Mouse (Mus musculus): Measurements from ENCODE around the gene Gm26965. TPM values are rescaled to one million over a fixed set of nuclear protein-coding genes. Genes with fewer than 3 reads are reported as not detected.
A peak's percentile ranks its signal among the peaks of the same experiment; 100 is the strongest.

Gm26965 gene
- polyA plus RNA-seq (2012): not detected in 2 replicates

DNA sequence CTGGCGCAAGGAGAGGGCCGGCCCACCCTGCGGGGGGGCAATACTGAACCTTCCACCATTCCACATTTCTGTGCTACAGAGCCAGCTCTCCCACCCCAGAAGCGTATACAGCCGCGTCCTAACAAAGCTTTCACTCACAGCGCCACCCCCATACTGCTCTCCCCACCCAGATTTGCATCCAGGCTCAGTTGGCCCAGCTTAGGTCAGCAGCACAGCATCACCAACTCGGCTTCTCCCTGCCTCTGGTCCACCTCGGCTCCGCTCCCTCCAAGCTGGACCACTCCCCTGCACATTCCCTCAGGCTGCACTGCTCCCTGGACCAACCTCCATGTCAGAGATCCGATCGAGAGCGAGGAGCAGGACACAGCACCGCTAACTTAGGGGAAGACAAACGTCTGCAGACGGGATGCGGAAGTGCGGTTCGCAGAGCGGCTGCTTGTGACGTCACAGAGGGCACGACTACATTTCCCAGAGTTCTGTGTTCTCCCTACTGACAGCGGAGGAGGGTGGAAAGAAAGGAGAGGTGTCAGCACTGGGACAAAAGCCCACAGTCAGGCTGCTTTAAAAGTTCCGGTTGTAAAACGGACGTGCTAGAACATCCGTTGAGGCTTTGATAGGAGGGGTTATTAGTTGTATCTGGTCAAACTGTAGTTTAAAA is at the start of gene Gm26965, which contains the start of gene Zfp87:
Gene Gm26965 (minus strand): TSS at position 399 of the 658 bp plus-strand sequence.
Gene Zfp87 (minus strand): TSS at position 425 of the 658 bp plus-strand sequence.
- Histone ChIP-seq H3K4me1 (ENCODE audit: control insufficient read depth) (peaks cover 26% of the 10 kb centered on the region), H3K27me3 (ENCODE audit: control insufficient read depth) (no peaks in the 10 kb centered on the region), H3K36me3 (ENCODE audit: control insufficient read depth) (peaks cover 3% of the 10 kb centered on the region), H3K9me3 (ENCODE audit: control insufficient read depth, low read length) (no peaks in the 10 kb centered on the region), H3K4me3 (replicated peaks) (peak within 1 kb of the TSS; percentile 98)
- TF ChIP-seq GATA1 (IDR thresholded peaks at IDR 0.05; ENCODE audit: low read length) (no peak), TAL1 (IDR thresholded peaks at IDR 0.05; ENCODE audit: low read length) (no peak)

GRCm38 (mm10) chr13:67572591-67573189 is 46.7 kb upstream of the Gm26965 start:
- TF ChIP-seq GATA1 (IDR thresholded peaks at IDR 0.05; ENCODE audit: low read length) (no peak), TAL1 (IDR thresholded peaks at IDR 0.05; ENCODE audit: low read length) (no peak)
- H3K4me3 ChIP-seq (replicated peaks): no peak overlapping the region

DNA sequence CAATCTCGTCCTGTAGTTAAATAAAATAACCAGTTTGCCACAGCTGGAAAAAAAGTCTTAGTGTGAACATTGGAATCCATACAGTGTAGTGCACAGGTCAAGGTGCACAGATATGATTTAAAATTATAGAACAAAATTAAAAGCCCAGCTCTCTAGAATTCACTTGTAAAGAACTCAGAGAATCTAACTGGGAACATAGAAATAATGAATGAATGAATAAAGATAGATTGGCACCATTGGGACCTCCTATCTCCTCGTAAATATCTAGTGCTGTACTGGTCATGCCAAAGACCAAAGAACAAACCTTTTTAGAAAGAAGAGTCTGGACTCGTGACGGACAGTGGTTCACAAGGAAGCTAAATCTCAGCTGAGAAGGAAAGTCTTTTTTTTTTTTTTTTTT is 27.8 kb upstream of the Gm26965 start, which contains the start of gene Zfp748:
Gene Zfp748 (minus strand): TSS at position 101 of the 400 bp plus-strand sequence.
- Histone ChIP-seq H3K4me3 (replicated peaks) (peak within 1 kb of the TSS; percentile 94), H3K9me3 (ENCODE audit: control insufficient read depth, low read length) (no peaks in the 10 kb centered on the region), H3K36me3 (ENCODE audit: control insufficient read depth) (no peaks in the 10 kb centered on the region), H3K4me1 (ENCODE audit: control insufficient read depth) (peaks cover 21% of the 10 kb centered on the region), H3K27me3 (ENCODE audit: control insufficient read depth) (no peaks in the 10 kb centered on the region)
- TF ChIP-seq GATA1 (IDR thresholded peaks at IDR 0.05; ENCODE audit: low read length): no peak
- no peak for TF ChIP-seq TAL1 (IDR thresholded peaks at IDR 0.05; ENCODE audit: low read length)

More at GRCm38 (mm10) chr13:67572591-67573189, 46.7 kb upstream of the Gm26965 start:
- Histone ChIP-seq H3K27me3 (ENCODE audit: control insufficient read depth) (no peaks in the 10 kb centered on the region), H3K4me1 (ENCODE audit: control insufficient read depth) (no peaks in the 10 kb centered on the region), H3K36me3 (ENCODE audit: control insufficient read depth) (no peaks in the 10 kb centered on the region), H3K9me3 (ENCODE audit: control insufficient read depth, low read length) (no peaks in the 10 kb centered on the region)

DNA sequence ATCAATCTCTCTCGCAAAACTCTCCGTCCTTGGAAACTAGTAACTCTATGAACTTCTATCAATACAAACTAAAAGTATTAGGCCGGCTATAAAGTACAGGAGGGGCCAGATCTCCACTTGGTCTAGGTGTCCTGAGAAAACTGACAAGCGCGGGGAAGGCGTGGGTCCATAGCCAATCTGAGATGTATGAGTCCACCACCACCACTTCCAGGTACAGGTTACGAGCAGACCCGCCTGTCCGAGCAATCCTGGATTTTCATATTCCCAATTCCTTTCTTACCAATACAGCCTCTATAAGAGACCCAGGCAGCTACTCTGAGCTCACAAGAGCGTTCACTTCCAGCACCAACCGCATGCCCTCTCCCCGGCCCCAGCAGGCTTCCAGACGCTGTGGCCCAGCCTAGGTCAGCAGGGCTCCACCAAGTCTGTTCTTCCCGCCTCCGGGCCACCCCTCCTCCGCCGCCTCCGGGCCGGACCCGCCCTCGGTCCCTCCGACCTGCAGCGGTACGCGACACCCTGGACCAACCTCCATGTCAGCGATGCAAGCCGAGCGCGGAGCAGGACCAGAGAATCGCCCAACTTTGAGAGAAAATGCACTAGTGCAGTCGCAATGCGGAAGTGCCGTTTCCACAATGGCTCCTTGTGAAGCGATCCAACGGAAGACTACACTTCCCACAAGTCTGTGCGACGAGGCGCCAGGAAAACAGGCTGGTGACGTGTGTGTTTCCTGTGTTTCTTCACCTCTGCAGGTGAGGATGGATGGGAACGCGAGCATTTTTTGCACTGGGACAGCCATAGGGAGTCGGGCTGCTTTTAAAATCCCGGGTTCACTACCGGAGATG is 26.8 kb upstream of the Gm26965 start:
- TF ChIP-seq GATA1 (IDR thresholded peaks at IDR 0.05; ENCODE audit: low read length) (no peak), TAL1 (IDR thresholded peaks at IDR 0.05; ENCODE audit: low read length) (no peak)
- Histone ChIP-seq H3K4me1 (ENCODE audit: control insufficient read depth) (peaks cover 21% of the 10 kb centered on the region), H3K36me3 (ENCODE audit: control insufficient read depth) (no peaks in the 10 kb centered on the region), H3K4me3 (replicated peaks) (peak overlapping the region; percentile 94), H3K27me3 (ENCODE audit: control insufficient read depth) (no peaks in the 10 kb centered on the region), H3K9me3 (ENCODE audit: control insufficient read depth, low read length) (no peaks in the 10 kb centered on the region)

- TF ChIP-seq TAL1 (IDR thresholded peaks at IDR 0.05; ENCODE audit: low read length) (no peak), GATA1 (IDR thresholded peaks at IDR 0.05; ENCODE audit: low read length) (no peak)
- Histone ChIP-seq H3K27me3 (ENCODE audit: control insufficient read depth) (no peaks in the 10 kb centered on the region), H3K36me3 (ENCODE audit: control insufficient read depth) (peaks cover 44% of the 10 kb centered on the region), H3K4me1 (ENCODE audit: control insufficient read depth) (no peaks in the 10 kb centered on the region), H3K9me3 (ENCODE audit: control insufficient read depth, low read length) (peaks cover 13% of the 10 kb centered on the region), H3K4me3 (replicated peaks) (no peak overlapping the region)
Measured at GRCm38 (mm10) chr13:67545941-67546340, 20.0 kb upstream of the Gm26965 start.

GRCm38 (mm10) chr13:67527049-67527730 is 1.2 kb upstream of the Gm26965 start:
- TF ChIP-seq GATA1 (IDR thresholded peaks at IDR 0.05; ENCODE audit: low read length): no peak
- no peak for TF ChIP-seq TAL1 (IDR thresholded peaks at IDR 0.05; ENCODE audit: low read length)
- H3K36me3 ChIP-seq (ENCODE audit: control insufficient read depth): peaks cover 2% of the 10 kb centered on the region; the same call in 1 of the 2 replicates
- peaks cover 26% of the 10 kb centered on the region for H3K4me1 ChIP-seq (ENCODE audit: control insufficient read depth)
- H3K9me3 ChIP-seq (ENCODE audit: control insufficient read depth, low read length): no peaks in the 10 kb centered on the region
- H3K27me3 ChIP-seq (ENCODE audit: control insufficient read depth): no peaks in the 10 kb centered on the region
- H3K4me3 ChIP-seq (replicated peaks): no peak overlapping the region

DNA sequence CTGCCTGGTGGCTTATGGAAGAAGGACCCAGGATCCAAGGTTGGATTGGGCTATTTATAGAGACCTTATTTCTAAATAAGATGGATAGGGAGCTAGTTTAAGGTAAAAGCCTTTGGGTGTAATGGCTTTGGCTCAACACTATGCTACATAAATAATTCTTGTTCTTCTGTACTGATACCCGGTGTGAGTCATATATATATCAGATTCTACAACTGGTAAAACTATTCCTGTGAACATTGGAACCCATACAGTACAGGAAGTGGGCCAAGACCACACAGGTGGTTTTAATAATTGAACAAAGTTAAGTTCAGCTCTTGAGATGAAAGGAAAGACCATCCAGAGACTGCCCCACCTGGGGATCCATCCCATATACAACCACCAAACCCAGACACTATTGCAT is 25.0 kb downstream of the Gm26965 start:
- Histone ChIP-seq H3K36me3 (ENCODE audit: control insufficient read depth) (no peaks in the 10 kb centered on the region), H3K4me3 (replicated peaks) (no peak overlapping the region), H3K27me3 (ENCODE audit: control insufficient read depth) (no peaks in the 10 kb centered on the region), H3K4me1 (ENCODE audit: control insufficient read depth) (peaks cover 15% of the 10 kb centered on the region), H3K9me3 (ENCODE audit: control insufficient read depth, low read length) (no peaks in the 10 kb centered on the region)
- no peak for TF ChIP-seq GATA1 (IDR thresholded peaks at IDR 0.05; ENCODE audit: low read length)
- TF ChIP-seq TAL1 (IDR thresholded peaks at IDR 0.05; ENCODE audit: low read length): no peak

DNA sequence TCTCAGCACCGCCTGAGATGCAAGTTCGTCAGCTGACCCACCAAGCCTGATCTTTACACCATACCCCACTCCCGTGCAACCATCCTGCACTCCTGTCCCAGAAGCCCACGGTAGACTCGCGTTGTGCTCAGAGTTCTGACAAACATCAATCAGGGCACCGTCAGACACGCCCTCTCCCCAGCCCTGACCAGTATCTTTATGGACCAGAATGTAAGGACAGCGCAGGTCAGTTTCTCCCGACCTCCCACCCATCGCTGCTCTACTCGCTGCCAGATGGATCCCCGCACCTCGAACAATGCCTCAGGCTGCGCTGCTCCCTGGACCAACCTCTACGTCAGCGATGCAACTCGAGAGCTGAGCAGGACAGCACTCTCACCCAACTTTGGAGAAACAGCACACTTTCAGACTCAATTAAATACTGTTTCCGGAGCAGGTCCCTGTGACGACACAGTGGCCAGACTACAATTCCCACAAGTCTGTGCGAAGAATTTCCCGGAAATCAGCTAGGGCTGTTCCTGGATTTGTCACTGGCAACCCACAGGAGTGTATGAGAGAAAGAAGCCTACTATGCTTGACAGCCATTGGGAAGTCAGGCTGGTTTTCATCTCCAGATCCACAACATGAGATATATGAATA is 25.7 kb downstream of the Gm26965 start, which contains the start of gene Zfp58:
Gene Zfp58 (minus strand): TSS at position 472 of the 636 bp plus-strand sequence.
- Histone ChIP-seq H3K4me3 (replicated peaks) (peak within 1 kb of the TSS; percentile 86), H3K9me3 (ENCODE audit: control insufficient read depth, low read length) (no peaks in the 10 kb centered on the region), H3K36me3 (ENCODE audit: control insufficient read depth) (peaks cover 1% of the 10 kb centered on the region), H3K27me3 (ENCODE audit: control insufficient read depth) (no peaks in the 10 kb centered on the region), H3K4me1 (ENCODE audit: control insufficient read depth) (peaks cover 15% of the 10 kb centered on the region)
- TF ChIP-seq TAL1 (IDR thresholded peaks at IDR 0.05; ENCODE audit: low read length) (no peak), GATA1 (IDR thresholded peaks at IDR 0.05; ENCODE audit: low read length) (no peak)

All from erythroblast, embryonic 14.5 days (primary cell).